Mouse (Mus musculus) adrenal gland, adult (tissue): ENCODE results near the gene Corin.

Source experiments
- DNase-seq, 2 experiments: peaks; one replicate each; pipeline ENCODE4 v3.0.0; 2022 to 2023; ENCODE audit warnings: low spot score in 1 of 2; ENCODE audit not compliant: inconsistent age in 2 of 2

The Corin gene

GRCm38 (mm10) chr5:72331217-72331616 lies 173.1 kb downstream of the Corin start:
- DNase-seq: no peak

- no peak for DNase-seq
Observed at GRCm38 (mm10) chr5:72330648-72331047, 173.6 kb downstream of the Corin start.

GRCm38 (mm10) chr5:72329453-72329852 lies 174.8 kb downstream of the Corin start:
- DNase-seq: no peak

GRCm38 (mm10) chr5:72315282-72315681 lies 189.0 kb downstream of the Corin start:
- no peak for DNase-seq

- DNase-seq: no peak
Observed at GRCm38 (mm10) chr5:72298418-72299104, 205.7 kb downstream of the Corin start.

- no peak for DNase-seq
Observed at GRCm38 (mm10) chr5:72285077-72285476, 219.2 kb downstream of the Corin start.

GRCm38 (mm10) chr5:72282907-72283306 lies 221.4 kb downstream of the Corin start:
- no peak for DNase-seq

- DNase-seq: peak in 1 of 2 experiments; percentile 75
Observed at GRCm38 (mm10) chr5:72269652-72270051, 234.6 kb downstream of the Corin start.

- DNase-seq: no peak
Observed at GRCm38 (mm10) chr5:72269204-72269603, 235.1 kb downstream of the Corin start.

- DNase-seq: no peak
Observed at GRCm38 (mm10) chr5:72266955-72267535, 237.2 kb downstream of the Corin start.

- no peak for DNase-seq
Observed at GRCm38 (mm10) chr5:72264195-72264751, 240.0 kb downstream of the Corin start.

- DNase-seq: no peak
Observed at GRCm38 (mm10) chr5:72261802-72262324, 242.4 kb downstream of the Corin start.

GRCm38 (mm10) chr5:72259298-72259621 lies 245.0 kb downstream of the Corin start:
- no peak for DNase-seq

- no peak for DNase-seq
Observed at GRCm38 (mm10) chr5:72258409-72259297, 245.6 kb downstream of the Corin start.

GRCm38 (mm10) chr5:72257084-72257483 lies 247.2 kb downstream of the Corin start:
- no peak for DNase-seq

- no peak for DNase-seq
Observed at GRCm38 (mm10) chr5:72254958-72255357, 249.3 kb downstream of the Corin start.

GRCm38 (mm10) chr5:72250180-72250579 lies 254.1 kb downstream of the Corin start:
- peak in 1 of 2 experiments; percentile 78 for DNase-seq
